Mouse (Mus musculus): Measurements from ENCODE around the gene Foxi2.

The Foxi2 gene

GRCm38 (mm10) chr7:135410237-135410965, at the start of gene Foxi2:
Gene Foxi2, plus strand, starts transcription at chr7:135410308.
- no peak for DNase-seq (ENCODE audit: low read depth, low spot score)

GRCm38 (mm10) chr7:135364606-135365005, 45.5 kb upstream of the Foxi2 start:
- no peak for DNase-seq (ENCODE audit: low read depth, low spot score)

GRCm38 (mm10) chr7:135376048-135376447, 34.1 kb upstream of the Foxi2 start:
- DNase-seq (ENCODE audit: low read depth, low spot score), result no peak

GRCm38 (mm10) chr7:135376932-135377331, 33.2 kb upstream of the Foxi2 start:
- no peak for DNase-seq (ENCODE audit: low read depth, low spot score)

- no peak for DNase-seq (ENCODE audit: low read depth, low spot score)
These were observed 31.8 kb upstream of the Foxi2 start for GRCm38 (mm10) chr7:135378331-135378730.

- DNase-seq (ENCODE audit: low read depth, low spot score), result no peak
These were observed 21.1 kb upstream of the Foxi2 start for GRCm38 (mm10) chr7:135389039-135389438.

GRCm38 (mm10) chr7:135392949-135393542, 17.1 kb upstream of the Foxi2 start:
- no peak for DNase-seq (ENCODE audit: low read depth, low spot score)

- no peak for DNase-seq (ENCODE audit: low read depth, low spot score)
These were observed 15.7 kb upstream of the Foxi2 start for GRCm38 (mm10) chr7:135394436-135394835.

GRCm38 (mm10) chr7:135395242-135395641, 14.9 kb upstream of the Foxi2 start:
- no peak for DNase-seq (ENCODE audit: low read depth, low spot score)

- no peak for DNase-seq (ENCODE audit: low read depth, low spot score)
These were observed 13.0 kb upstream of the Foxi2 start for GRCm38 (mm10) chr7:135397096-135397495.

- DNase-seq (ENCODE audit: low read depth, low spot score), result no peak
These were observed 12.2 kb upstream of the Foxi2 start for GRCm38 (mm10) chr7:135397874-135398273.

- DNase-seq (ENCODE audit: low read depth, low spot score), result peak; percentile 39
These were observed 6.7 kb upstream of the Foxi2 start for GRCm38 (mm10) chr7:135403416-135403815.

GRCm38 (mm10) chr7:135406761-135407160, 3.3 kb upstream of the Foxi2 start:
- no peak for DNase-seq (ENCODE audit: low read depth, low spot score)

GRCm38 (mm10) chr7:135408501-135408900, 1.6 kb upstream of the Foxi2 start:
- DNase-seq (ENCODE audit: low read depth, low spot score), result no peak

GRCm38 (mm10) chr7:135412357-135412756, 2.2 kb downstream of the Foxi2 start:
- no peak for DNase-seq (ENCODE audit: low read depth, low spot score)

- DNase-seq (ENCODE audit: low read depth, low spot score), result no peak
These were observed 18.7 kb downstream of the Foxi2 start for GRCm38 (mm10) chr7:135428840-135429239.

GRCm38 (mm10) chr7:135430903-135431302, 20.8 kb downstream of the Foxi2 start:
- DNase-seq (ENCODE audit: low read depth, low spot score), result no peak

- DNase-seq (ENCODE audit: low read depth, low spot score), result no peak
These were observed 33.8 kb downstream of the Foxi2 start for GRCm38 (mm10) chr7:135443903-135444302.

GRCm38 (mm10) chr7:135451340-135451739, 41.2 kb downstream of the Foxi2 start:
- no peak for DNase-seq (ENCODE audit: low read depth, low spot score)

- no peak for DNase-seq (ENCODE audit: low read depth, low spot score)
These were observed 42.3 kb downstream of the Foxi2 start for GRCm38 (mm10) chr7:135452366-135452765.

- no peak for DNase-seq (ENCODE audit: low read depth, low spot score)
These were observed 43.6 kb downstream of the Foxi2 start for GRCm38 (mm10) chr7:135453690-135454089.
